Mouse (Mus musculus): ENCODE data around the gene AU018091.

AU018091 gene

GRCm38 (mm10) chr7:3168925-3169324 lies at the start of gene AU018091:
TSS of gene AU018091 (minus strand) at chr7:3169203.
- no peak for DNase-seq (ENCODE audit: low read depth, low spot score)

DNA sequence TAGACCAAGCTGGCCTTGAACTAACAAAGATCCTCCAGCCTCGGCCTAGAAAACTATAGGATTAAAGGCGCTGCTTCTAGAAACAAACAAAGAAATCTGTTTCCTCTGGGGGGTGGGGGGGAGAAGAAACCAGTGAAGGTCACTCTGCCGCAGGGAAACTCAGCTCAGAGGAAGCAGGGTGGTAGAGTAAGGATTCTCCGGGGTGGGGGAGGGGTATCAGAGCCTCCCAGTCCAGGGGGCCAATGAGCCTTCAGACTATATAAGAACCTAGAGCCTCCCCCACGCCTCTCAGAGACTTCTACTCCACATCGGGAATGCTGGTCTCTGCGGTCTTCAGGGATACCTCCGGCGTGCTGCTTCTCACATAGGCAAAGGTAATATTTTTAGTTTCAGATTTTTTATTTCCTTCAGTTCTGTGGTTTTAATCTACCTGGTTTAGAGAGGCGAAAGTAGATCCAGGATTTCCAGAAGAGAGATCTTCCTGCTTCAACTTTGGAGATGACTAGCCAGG lies 48.6 kb upstream of the AU018091 start:
- H3K36me3 ChIP-seq (ENCODE audit: control insufficient read depth, insufficient read depth, low read length, poor library complexity, severe bottlenecking): no peaks in the 10 kb centered on the region
- no peak for DNase-seq (ENCODE audit: low read depth, low spot score)
- no peaks in the 10 kb centered on the region for H3K27me3 ChIP-seq (ENCODE audit: control insufficient read depth, insufficient read depth, low read length, poor library complexity, severe bottlenecking)

More at GRCm38 (mm10) chr7:3168925-3169324, at the start of gene AU018091:
- H3K36me3 ChIP-seq (ENCODE audit: control insufficient read depth, insufficient read depth, low read length, poor library complexity, severe bottlenecking): no peaks in the 10 kb centered on the region
- H3K27me3 ChIP-seq (ENCODE audit: control insufficient read depth, insufficient read depth, low read length, poor library complexity, severe bottlenecking): no peaks in the 10 kb centered on the region

- Histone ChIP-seq H3K36me3 (ENCODE audit: control insufficient read depth, insufficient read depth, low read length, poor library complexity, severe bottlenecking) (no peaks in the 10 kb centered on the region), H3K27me3 (ENCODE audit: control insufficient read depth, insufficient read depth, low read length, poor library complexity, severe bottlenecking) (no peaks in the 10 kb centered on the region)
- DNase-seq (ENCODE audit: low read depth, low spot score): no peak
These were observed 47.3 kb upstream of the AU018091 start for GRCm38 (mm10) chr7:3216331-3216730.

- H3K36me3 ChIP-seq (ENCODE audit: control insufficient read depth, insufficient read depth, low read length, poor library complexity, severe bottlenecking): no peaks in the 10 kb centered on the region
- no peaks in the 10 kb centered on the region for H3K27me3 ChIP-seq (ENCODE audit: control insufficient read depth, insufficient read depth, low read length, poor library complexity, severe bottlenecking)
- DNase-seq (ENCODE audit: low read depth, low spot score): no peak
These were observed 44.6 kb upstream of the AU018091 start for GRCm38 (mm10) chr7:3213557-3213956.

GRCm38 (mm10) chr7:3213156-3213555 lies 44.2 kb upstream of the AU018091 start:
- Histone ChIP-seq H3K36me3 (ENCODE audit: control insufficient read depth, insufficient read depth, low read length, poor library complexity, severe bottlenecking) (no peaks in the 10 kb centered on the region), H3K27me3 (ENCODE audit: control insufficient read depth, insufficient read depth, low read length, poor library complexity, severe bottlenecking) (no peaks in the 10 kb centered on the region)
- no peak for DNase-seq (ENCODE audit: low read depth, low spot score)

DNA sequence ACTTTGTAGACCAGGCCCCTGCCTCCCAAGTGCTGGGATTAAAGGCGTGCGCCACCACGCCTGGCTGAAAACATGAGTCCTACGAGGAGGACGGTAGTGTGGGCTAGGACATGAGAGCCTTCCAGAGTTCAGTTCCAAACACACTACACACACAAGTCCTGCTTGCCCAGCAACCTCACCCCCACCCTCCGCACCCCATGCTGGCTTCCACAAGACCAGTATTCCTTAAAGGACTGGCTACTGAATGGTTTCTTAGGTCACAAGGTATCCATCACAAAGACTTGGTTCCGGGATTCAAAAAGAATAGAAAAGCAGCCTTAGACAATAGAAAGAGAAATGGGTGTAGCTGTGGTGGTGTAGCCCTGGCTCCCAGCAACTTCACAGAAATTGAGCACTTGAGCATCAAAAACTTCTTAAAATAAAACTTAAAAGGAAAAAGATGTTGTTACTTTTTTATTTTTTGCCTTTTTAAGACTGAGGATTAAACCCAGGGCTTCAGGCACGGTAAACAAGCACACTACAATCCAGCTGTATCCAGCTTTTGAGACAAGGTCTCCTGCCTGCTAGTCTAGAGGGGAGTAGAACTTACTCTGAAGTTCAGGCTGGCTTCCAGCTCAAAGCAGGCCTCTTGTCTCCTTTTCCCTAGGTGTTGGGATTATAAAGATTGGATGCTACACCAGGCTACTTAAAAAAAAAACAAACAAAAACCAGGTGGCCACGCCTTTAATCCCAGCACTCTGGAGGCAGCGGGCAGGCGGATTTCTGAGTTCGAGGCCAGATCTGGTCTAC lies 43.2 kb upstream of the AU018091 start:
- DNase-seq (ENCODE audit: low read depth, low spot score): no peak
- Histone ChIP-seq H3K27me3 (ENCODE audit: control insufficient read depth, insufficient read depth, low read length, poor library complexity, severe bottlenecking) (no peaks in the 10 kb centered on the region), H3K36me3 (ENCODE audit: control insufficient read depth, insufficient read depth, low read length, poor library complexity, severe bottlenecking) (no peaks in the 10 kb centered on the region)

DNA sequence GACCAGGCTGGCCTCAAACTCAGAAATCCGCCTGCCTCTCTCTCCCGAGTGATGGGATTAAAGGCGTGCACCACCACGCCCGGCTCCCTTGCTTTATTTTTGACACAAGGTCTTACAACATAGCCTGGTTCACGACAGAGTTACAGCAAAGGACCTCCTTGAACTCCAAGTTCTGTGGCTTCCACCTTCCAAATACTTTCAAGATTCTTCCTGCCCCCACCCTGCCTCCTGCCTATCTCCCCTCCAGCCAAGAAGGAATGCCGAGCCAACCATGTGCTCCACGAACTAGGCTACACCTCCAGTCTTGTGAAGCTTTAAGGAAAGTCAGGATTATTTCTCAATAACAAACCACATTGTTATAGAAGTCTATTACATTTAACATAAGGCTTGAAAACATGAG lies 42.5 kb upstream of the AU018091 start:
- no peak for DNase-seq (ENCODE audit: low read depth, low spot score)
- H3K36me3 ChIP-seq (ENCODE audit: control insufficient read depth, insufficient read depth, low read length, poor library complexity, severe bottlenecking): no peaks in the 10 kb centered on the region
- no peaks in the 10 kb centered on the region for H3K27me3 ChIP-seq (ENCODE audit: control insufficient read depth, insufficient read depth, low read length, poor library complexity, severe bottlenecking)

DNA sequence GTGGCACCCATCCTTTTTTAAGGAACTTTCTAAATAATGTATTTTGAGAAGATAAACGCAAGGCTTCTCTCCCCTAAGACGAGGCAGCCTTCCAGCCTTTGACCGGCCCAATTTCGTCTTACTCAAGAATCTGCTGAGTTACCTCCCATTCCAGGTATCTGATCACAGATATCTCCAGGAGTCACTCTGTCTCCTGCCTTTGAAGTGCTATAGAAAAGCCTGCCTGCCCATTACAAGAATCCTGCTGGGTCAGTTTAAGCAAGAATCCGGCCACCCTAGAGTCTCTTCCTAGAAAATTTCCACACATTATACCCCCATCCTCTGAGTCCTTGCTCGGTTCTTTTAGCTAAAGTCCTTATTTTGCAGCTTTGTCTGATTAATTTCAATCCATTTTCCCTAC lies 41.6 kb upstream of the AU018091 start:
- DNase-seq (ENCODE audit: low read depth, low spot score): no peak
- H3K27me3 ChIP-seq (ENCODE audit: control insufficient read depth, insufficient read depth, low read length, poor library complexity, severe bottlenecking): no peaks in the 10 kb centered on the region
- no peaks in the 10 kb centered on the region for H3K36me3 ChIP-seq (ENCODE audit: control insufficient read depth, insufficient read depth, low read length, poor library complexity, severe bottlenecking)

- Histone ChIP-seq H3K36me3 (ENCODE audit: control insufficient read depth, insufficient read depth, low read length, poor library complexity, severe bottlenecking) (no peaks in the 10 kb centered on the region), H3K27me3 (ENCODE audit: control insufficient read depth, insufficient read depth, low read length, poor library complexity, severe bottlenecking) (no peaks in the 10 kb centered on the region)
- DNase-seq (ENCODE audit: low read depth, low spot score): no peak
These were observed 37.5 kb upstream of the AU018091 start for GRCm38 (mm10) chr7:3206520-3206919.

DNA sequence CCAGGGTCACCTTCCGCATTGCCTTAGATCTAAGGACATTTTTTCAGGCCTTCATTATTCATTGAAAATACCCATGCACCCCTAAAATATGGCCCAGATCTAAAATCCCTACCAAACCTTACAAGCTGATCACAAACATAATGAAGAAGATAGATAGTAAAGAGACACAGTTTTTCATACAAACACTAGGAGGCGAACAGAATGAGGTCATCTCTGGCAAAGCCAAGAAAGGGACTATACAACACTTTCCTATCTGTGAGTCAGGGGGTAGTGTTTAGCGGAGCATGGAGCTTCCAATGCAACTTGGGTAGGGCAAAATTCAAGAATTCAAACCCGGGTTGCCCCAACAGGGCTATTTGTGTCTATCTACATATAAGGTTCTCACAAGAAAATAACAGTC lies 35.6 kb upstream of the AU018091 start:
- H3K27me3 ChIP-seq (ENCODE audit: control insufficient read depth, insufficient read depth, low read length, poor library complexity, severe bottlenecking): no peaks in the 10 kb centered on the region
- no peak for DNase-seq (ENCODE audit: low read depth, low spot score)

DNA sequence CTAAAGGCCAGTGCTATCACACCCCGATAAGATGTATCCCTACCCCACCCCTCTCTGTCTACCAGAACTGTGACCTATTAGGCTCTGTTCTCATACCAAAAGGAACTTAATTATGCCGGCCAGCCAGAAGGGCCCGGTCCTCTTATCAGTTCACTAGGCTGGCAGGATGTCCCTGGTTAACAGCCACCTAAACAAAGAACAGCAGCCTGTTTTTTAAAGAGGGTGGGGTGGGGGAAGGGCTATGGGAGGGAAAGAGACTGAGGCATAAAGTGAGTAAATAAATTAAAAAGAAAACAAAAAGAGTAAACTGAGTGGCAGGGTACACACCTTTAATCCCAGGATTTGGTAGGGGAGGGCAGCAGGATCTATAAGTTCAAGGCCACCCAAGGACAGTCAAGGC lies 34.9 kb upstream of the AU018091 start:
- no peak for DNase-seq (ENCODE audit: low read depth, low spot score)
- Histone ChIP-seq H3K27me3 (ENCODE audit: control insufficient read depth, insufficient read depth, low read length, poor library complexity, severe bottlenecking) (no peaks in the 10 kb centered on the region), H3K36me3 (ENCODE audit: control insufficient read depth, insufficient read depth, low read length, poor library complexity, severe bottlenecking) (no peaks in the 10 kb centered on the region)

More for the DNA sequence above, 35.6 kb upstream of the AU018091 start:
- H3K36me3 ChIP-seq (ENCODE audit: control insufficient read depth, insufficient read depth, low read length, poor library complexity, severe bottlenecking): no peaks in the 10 kb centered on the region

DNA sequence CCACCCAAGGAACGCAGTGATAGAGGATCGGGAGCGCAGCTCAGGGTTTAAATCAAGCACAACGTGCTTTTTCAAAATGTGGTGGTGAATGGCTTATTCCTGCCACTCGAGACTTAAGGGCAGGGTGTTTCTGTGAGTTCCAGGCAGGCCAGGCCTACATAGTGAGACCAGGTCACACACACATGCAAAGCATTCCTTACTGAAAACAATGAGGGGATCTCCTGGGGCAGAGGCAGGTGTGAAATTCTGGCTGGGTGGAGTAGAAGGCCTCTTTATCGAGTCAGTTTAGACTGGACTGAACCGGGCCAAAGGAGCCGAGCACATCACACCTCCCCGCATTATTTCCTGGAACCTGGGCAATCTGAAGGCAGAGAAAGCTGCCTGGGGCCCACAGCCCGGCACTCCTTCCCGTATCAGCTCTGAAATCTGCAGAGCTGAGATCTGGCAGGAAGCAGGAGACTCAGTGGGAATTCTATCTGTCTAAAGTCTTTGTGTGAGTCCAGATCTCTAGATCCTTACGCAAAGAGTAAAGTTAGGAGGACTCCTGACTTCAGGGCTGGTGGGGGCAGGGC lies 32.2 kb upstream of the AU018091 start:
- Histone ChIP-seq H3K36me3 (ENCODE audit: control insufficient read depth, insufficient read depth, low read length, poor library complexity, severe bottlenecking) (no peaks in the 10 kb centered on the region), H3K27me3 (ENCODE audit: control insufficient read depth, insufficient read depth, low read length, poor library complexity, severe bottlenecking) (no peaks in the 10 kb centered on the region)
- DNase-seq (ENCODE audit: low read depth, low spot score): no peak

DNA sequence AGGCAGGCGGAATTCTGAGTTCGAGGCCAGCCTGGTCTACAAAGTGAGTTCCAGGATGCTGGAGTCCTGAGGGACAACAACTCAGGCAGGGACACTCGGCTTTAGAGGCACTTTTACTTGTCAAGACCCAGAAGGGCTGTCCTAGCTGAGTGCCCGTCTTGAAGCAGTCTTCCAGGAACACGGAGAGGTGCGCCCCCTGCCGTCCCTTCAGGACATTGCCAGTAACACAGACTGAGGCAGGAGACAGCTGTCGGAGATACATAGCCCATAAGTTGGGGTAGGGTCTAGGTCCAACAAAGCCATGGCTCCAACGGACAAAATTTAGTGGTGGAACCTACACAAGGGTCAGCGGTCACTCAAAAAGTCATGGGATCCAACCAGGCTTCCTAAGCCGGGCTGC lies 29.9 kb upstream of the AU018091 start:
- DNase-seq (ENCODE audit: low read depth, low spot score): peak; percentile 3

DNA sequence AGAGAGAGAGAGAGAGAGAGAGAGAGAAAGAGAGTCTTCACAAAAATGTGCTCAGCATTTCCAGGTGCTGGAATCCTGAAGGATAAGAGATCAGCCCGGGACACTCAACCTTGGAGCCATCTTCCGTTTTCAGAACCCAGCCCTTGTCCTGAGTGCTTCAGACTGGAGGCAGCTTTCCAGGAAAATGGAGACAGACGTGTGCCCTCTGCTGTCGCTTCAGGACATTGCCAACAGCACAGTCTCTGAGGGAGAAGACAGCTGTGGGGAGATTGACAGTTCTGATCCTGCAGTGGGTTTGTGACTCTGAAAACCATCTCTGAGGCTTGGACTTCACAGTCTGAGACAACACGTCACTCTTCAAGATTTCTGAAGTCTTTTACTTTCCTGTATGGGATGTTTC lies 26.8 kb upstream of the AU018091 start:
- no peak for DNase-seq (ENCODE audit: low read depth, low spot score)
- H3K36me3 ChIP-seq (ENCODE audit: control insufficient read depth, insufficient read depth, low read length, poor library complexity, severe bottlenecking): no peaks in the 10 kb centered on the region
- no peaks in the 10 kb centered on the region for H3K27me3 ChIP-seq (ENCODE audit: control insufficient read depth, insufficient read depth, low read length, poor library complexity, severe bottlenecking)

More for the DNA sequence above, 29.9 kb upstream of the AU018091 start:
- no peaks in the 10 kb centered on the region for H3K27me3 ChIP-seq (ENCODE audit: control insufficient read depth, insufficient read depth, low read length, poor library complexity, severe bottlenecking)
- H3K36me3 ChIP-seq (ENCODE audit: control insufficient read depth, insufficient read depth, low read length, poor library complexity, severe bottlenecking): no peaks in the 10 kb centered on the region

DNA sequence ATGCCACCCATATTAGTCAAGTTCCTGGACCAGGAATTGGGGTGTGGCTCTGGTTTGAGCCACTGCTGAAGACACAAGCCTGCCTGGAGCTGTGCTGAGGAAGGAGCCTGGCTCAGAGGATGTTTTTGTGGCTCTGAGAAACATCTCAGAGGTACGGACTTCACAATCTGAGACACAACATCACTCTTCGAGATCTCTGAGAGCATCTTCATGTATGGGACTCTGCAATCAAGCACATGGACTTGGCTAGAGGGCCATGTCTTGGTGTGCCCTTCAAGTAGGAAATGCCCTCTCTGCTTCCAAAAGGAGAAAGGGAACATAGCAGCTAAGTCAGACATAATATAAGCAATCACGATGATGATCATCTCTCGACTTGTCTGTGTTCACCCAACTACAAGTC lies 25.5 kb upstream of the AU018091 start:
- DNase-seq (ENCODE audit: low read depth, low spot score): no peak
- H3K36me3 ChIP-seq (ENCODE audit: control insufficient read depth, insufficient read depth, low read length, poor library complexity, severe bottlenecking): no peaks in the 10 kb centered on the region
- H3K27me3 ChIP-seq (ENCODE audit: control insufficient read depth, insufficient read depth, low read length, poor library complexity, severe bottlenecking): no peaks in the 10 kb centered on the region
